Comparison of ENCODE assay signal across 7 mouse cellular contexts in the genomic region with DNA sequence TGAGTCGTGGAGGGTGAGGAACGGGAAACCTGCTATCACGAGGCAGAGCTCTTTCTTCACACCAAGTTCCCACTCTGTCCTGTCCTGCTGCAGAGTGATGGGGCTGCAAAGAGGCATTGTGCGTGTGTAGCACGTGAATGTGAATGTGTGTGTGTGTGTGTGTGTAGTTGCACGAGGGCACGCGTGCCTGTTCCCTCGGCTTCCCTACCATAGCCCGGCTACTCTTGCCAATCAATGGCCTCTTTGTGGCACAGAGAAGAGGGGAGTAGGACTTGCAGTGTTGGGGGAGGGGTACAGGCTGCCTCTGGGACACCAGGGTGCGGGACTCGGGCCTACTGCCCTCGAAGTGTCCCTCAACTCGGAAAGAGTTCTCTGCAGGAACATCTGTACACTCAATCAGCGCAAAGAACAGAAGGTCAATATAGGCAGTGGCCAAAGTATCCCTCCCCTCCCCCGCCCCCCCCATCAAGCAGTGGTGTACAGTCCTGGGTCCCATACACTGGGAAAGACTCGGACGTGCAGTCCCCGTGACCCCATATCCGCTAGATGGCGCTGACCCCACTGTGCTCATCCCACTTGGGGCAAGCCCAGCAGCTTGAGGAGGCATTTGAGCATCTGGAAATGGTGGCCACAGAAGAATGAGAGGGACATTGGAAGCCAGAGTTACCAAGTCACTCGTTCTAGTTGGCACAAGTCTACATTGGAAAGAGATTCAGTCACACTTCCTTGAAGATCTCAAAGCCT. TPM values are rescaled to one million over a fixed set of nuclear protein-coding genes. Genes with fewer than 3 reads are reported as not detected.
DNase-seq lines count a peak whose midpoint lies in the region; ATAC-seq lines count a peak whose summit lies in the region.

No protein-coding gene starts in this region.

- no peak overlapping the region for H3K4me2 ChIP-seq in stomach, embryonic 14.5 days (replicated peaks; ENCODE audit: low read depth, low read length)

- H3K4me3 ChIP-seq in stomach, embryonic 14.5 days (ENCODE audit: low read depth, low read length) = no peak overlapping the region

- no peaks in the 10 kb centered on the region for H3K27me3 ChIP-seq in stomach, embryonic 14.5 days (ENCODE audit: control insufficient read depth, insufficient read depth, low read length)

- peak; percentile 15; the same call in 1 of the 2 replicates for ATAC-seq in stomach, embryonic 14.5 days (ENCODE audit: insufficient number of reproducible peaks, insufficient read depth, low FRiP score, low read depth)

- DNase-seq in urinary bladder, postnatal 25 days (ENCODE audit: low spot score) = peak; percentile 43
- no peak for DNase-seq in urinary bladder, adult 2 months (ENCODE audit: low spot score)
- peak; percentile 46 for DNase-seq in cerebellum, adult 9-11 months
- DNase-seq in gastrocnemius, postnatal 25 days = peak; percentile 47
- peak; percentile 76 for DNase-seq in kidney, adult 18-20 months
- DNase-seq in lung, postnatal 10 days = peak; percentile 87

- no peaks in the 10 kb centered on the region for H3K9me3 ChIP-seq in stomach, embryonic 14.5 days (ENCODE audit: control insufficient read depth, low read depth, low read length)

- no peaks in the 10 kb centered on the region for H3K36me3 ChIP-seq in stomach, embryonic 14.5 days (ENCODE audit: control insufficient read depth, insufficient read depth, low read length)

- H3K27ac ChIP-seq in stomach, embryonic 14.5 days (ENCODE audit: low read length) = no peak overlapping the region

- peaks cover 10% of the 10 kb centered on the region; the same call in 1 of the 2 replicates for H3K4me1 ChIP-seq in stomach, embryonic 14.5 days (ENCODE audit: control insufficient read depth, insufficient read depth, low read length)

- WGBS in stomach, embryonic 14.5 days = 17% methylated on average over 22 of the region's 22 CpGs

- no peak overlapping the region for H3K9ac ChIP-seq in stomach, embryonic 14.5 days (replicated peaks; ENCODE audit: low read depth, low read length)

RNA-seq across cellular contexts. Expression of gene Nectin1, which starts 13.3 kb away (rescaled TPM):
- polyA plus RNA-seq in urinary bladder, adult 2 months (2012; rRNA removed) = 13.8 and 28.1 TPM in 2 replicates
- 1 to 10 TPM; 2.1 to 2.6 TPM for total RNA-seq in gastrocnemius, postnatal 25 days (2021)
- polyA plus RNA-seq in stomach, embryonic 14.5 days (2014; fragmentation: Nextera tagmentation; extraction: Ambion mirVana) = 10.5 and 11.1 TPM in 2 replicates
